Mouse (Mus musculus) liver, embryonic 14.5 days (tissue): Measurements from ENCODE around the gene Mta1.

Experiments
- CTCF ChIP-seq: IDR thresholded peaks from 2 replicates; pipeline ENCODE4 v1.5.1; 2016; ENCODE audit warnings: antibody characterized with exemption, low read depth, control low read depth
- EP300 ChIP-seq: IDR thresholded peaks from 2 replicates; pipeline ENCODE4 v1.6.1; 2016; ENCODE audit warnings: antibody characterized with exemption, low read depth

DNA sequence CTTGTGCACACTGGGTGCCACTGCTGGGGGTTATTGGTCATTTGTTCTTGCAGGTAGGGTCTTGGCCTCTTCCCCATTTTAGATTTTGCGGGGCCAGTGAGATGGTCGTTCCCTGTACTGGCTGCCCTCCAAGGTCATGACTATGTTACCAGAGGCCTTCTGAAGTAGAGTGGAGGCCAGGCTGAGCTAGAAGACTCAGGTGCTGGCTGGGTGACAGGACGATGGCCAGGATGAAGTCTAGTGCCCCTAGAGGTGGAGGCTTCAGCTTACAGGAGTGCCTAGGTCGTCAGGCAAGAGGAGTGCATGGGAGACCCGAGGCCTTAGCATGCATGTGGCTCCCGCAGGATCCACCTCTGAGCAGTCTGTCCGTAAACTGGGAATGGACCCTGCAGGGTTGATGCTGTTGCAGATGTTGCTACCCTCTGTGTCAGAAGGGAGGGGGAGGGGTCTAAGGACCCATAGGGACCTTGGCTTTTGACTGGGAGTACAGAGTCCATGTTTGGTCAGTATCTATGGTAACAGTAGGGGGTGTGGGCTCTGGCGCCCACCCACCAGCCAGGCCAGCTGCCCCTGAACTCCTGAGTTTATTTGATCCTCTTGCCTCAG is 5.9 kb downstream of the Mta1 start:
- TF ChIP-seq CTCF (peak; percentile 81), EP300 (no peak)
